Mouse (Mus musculus) heart, adult 2 months (tissue): ENCODE results near the gene Jun. TPM values are rescaled to one million over a fixed set of nuclear protein-coding genes. Genes with fewer than 3 reads are reported as not detected.
A peak's percentile ranks its signal among the peaks of the same experiment; 100 is the strongest.

ENCODE experiments used
- DNase-seq, 2 experiments: peaks; one replicate each; pipeline ENCODE4 v3.0.0; 2021
- H3K27ac ChIP-seq: fragments of 200-600 bp; 2 replicates; pipeline ENCODE4 v1.8.1; 2022
- H3K27me3 ChIP-seq: fragments of 200-500 bp; 2 replicates; pipeline ENCODE4 v1.6.1; 2012; ENCODE audit warnings: mild to moderate bottlenecking, low read length, inconsistent platforms, mixed read lengths; ENCODE audit not compliant: control insufficient read depth, insufficient read depth
- H3K36me3 ChIP-seq: fragments of 200-500 bp; 2 replicates; pipeline ENCODE4 v1.6.1; 2012; ENCODE audit warnings: low read length, inconsistent platforms; ENCODE audit not compliant: control insufficient read depth, insufficient read depth
- H3K4me1 ChIP-seq: fragments of 200-500 bp; 2 replicates; pipeline ENCODE4 v1.6.1; 2011; ENCODE audit warnings: low read length; ENCODE audit not compliant: control insufficient read depth, insufficient read depth
- H3K4me3 ChIP-seq: fragments of 200-600 bp; 2 replicates; pipeline ENCODE4 v1.8.1; 2022
- H3K79me2 ChIP-seq: fragments of 200-500 bp; replicated peaks from 2 replicates; pipeline ENCODE4 v1.6.1; 2012; ENCODE audit warnings: mild to moderate bottlenecking, inconsistent platforms, low read length, moderate library complexity, mixed read lengths; ENCODE audit not compliant: control insufficient read depth, insufficient read depth
- H3K9ac ChIP-seq: fragments of 200-500 bp; 2 replicates; pipeline ENCODE4 v1.6.1; 2012; ENCODE audit warnings: low read depth, mild to moderate bottlenecking, control low read depth, inconsistent platforms, low read length, mixed read lengths
- CTCF ChIP-seq: fragments of 200-600 bp; IDR thresholded peaks from 2 replicates; pipeline ENCODE4 v1.8.1; 2022; ENCODE audit warnings: antibody characterized with exemption, mild to moderate bottlenecking, moderate library complexity
- EP300 ChIP-seq: fragments of 200-500 bp; IDR thresholded peaks from 2 replicates; pipeline ENCODE4 v1.6.1; 2011; ENCODE audit warnings: low read depth, low read length, control low read depth; ENCODE audit not compliant: insufficient read depth
- POLR2A ChIP-seq: fragments of 200-500 bp; IDR thresholded peaks from 2 replicates; pipeline ENCODE4 v1.6.1; 2011; ENCODE audit warnings: mild to moderate bottlenecking, low read depth, low read length, control low read depth; ENCODE audit not compliant: insufficient read depth
- WGBS: fragments of 180-500 bp; shearing (Covaris S2); methylation state at CpG from one replicate; pipeline ENCODE4 v1.1.7; 2018; 5-methylcytosine and 5-hydroxymethylcytosine counted together
- intact Hi-C: fragments of 180-260 bp; cut with DNase I; formaldehyde crosslinking; loops from one replicate; pipeline ENCODE4 v1.15.1; 2025
- polyA plus RNA-seq: library from polyadenylated mRNA; depleted of rRNA; stranded (reverse); fragments of >200 nt; gene quantifications from 2 replicates; pipeline ENCODE4 v1.2.3, GENCODE M21; 2012
- total RNA-seq, 2 experiments: library from RNA; stranded (reverse); gene quantifications; 2 replicates each; pipeline ENCODE4 v1.2.3; 2021

The Jun gene
- total and polyA plus RNA-seq, 3 experiments = 28.0 to 54.1 (median 42.4) TPM

DNA sequence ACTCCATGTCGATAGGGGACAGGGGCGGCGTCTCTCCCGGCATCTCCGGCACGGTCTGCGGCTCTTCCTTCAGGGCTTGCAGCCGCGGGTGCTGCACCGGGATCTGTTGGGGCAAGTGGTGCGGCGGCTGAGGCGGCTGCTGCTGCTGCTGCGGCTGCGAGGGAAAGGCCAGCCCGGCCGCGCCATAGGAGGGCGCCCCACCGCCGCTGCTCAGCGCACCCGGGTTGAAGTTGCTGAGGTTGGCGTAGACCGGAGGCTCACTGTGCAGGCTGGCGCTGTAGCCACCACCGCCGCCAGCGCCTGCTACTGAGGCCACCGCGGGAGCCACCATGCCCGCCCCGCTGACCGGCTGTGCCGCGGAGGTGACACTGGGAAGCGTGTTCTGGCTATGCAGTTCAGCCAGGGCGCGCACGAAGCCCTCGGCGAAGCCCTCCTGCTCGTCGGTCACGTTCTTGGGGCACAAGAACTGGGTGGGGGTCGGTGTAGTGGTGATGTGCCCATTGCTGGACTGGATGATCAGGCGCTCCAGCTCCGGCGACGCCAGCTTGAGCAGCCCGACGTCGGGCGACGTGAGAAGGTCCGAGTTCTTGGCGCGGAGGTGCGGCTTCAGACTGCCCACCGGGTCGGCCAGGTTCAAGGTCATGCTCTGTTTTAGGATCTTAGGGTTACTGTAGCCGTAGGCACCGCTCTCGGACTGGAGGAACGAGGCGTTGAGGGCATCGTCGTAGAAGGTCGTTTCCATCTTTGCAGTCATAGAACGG, 1.3 kb downstream of the Jun start:
- TF ChIP-seq POLR2A (no peak), CTCF (peak; percentile 68), EP300 (no peak)
- H3K36me3 ChIP-seq = peaks cover 3% of the 10 kb centered on the region
- intact Hi-C loops = loop anchor here (1.0 to 10.0 kb wide), 5 partner anchors 234 to 682 kb away; no protein-coding TSS in a partner anchor
- H3K4me1 ChIP-seq = peaks cover 4% of the 10 kb centered on the region
- DNase-seq = peak; percentile 86 to 89
- peak overlapping the region; percentile 95 for H3K4me3 ChIP-seq
- peaks cover 4% of the 10 kb centered on the region for H3K79me2 ChIP-seq
- peak overlapping the region; percentile 98 for H3K9ac ChIP-seq
- no peaks in the 10 kb centered on the region for H3K27me3 ChIP-seq
- H3K27ac ChIP-seq = peak overlapping the region; percentile 100
- WGBS = under 1% methylated on average over 69 of the region's 70 CpGs

DNA sequence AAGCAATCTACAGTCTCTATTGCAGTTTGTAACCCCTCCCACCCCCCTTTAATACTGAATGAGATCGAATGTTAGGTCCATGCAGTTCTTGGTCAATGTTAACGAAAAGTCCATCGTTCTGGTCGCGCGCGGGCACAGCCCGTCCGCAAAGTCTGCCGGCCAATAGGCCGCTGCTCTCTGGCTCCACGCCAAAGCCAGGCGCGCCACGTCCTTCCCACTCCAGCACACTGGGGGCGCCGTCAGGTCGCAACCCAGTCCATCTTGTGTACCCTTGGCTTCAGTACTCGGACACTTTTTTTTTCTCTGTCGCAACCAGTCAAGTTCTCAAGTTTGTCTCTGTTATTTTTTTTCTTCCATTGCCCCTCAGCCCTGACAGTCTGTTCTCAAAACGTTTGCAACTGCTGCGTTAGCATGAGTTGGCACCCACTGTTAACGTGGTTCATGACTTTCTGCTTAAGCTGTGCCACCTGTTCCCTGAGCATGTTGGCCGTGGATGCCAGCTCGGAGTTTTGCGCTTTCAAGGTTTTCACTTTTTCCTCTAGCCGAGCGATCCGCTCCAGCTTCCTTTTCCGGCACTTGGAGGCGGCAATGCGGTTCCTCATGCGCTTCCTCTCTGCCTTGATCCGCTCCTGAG, 2.0 kb downstream of the Jun start:
- peaks cover 4% of the 10 kb centered on the region for H3K79me2 ChIP-seq
- WGBS = under 1% methylated on average over 34 of the region's 34 CpGs
- peak overlapping the region; percentile 95 for H3K4me3 ChIP-seq
- peak overlapping the region; percentile 100 for H3K27ac ChIP-seq
- H3K36me3 ChIP-seq = peaks cover 3% of the 10 kb centered on the region
- DNase-seq = peak; percentile 90 to 91
- peak; percentile 56; the same call in 1 of the 2 replicates for TF ChIP-seq EP300
- TF ChIP-seq CTCF = peak; percentile 74
- peak; percentile 41 for TF ChIP-seq POLR2A
- peak overlapping the region; percentile 98 for H3K9ac ChIP-seq
- intact Hi-C loops = loop anchor here (2.0 to 10.0 kb wide), 5 partner anchors 41 to 682 kb away; no protein-coding TSS in a partner anchor
- H3K4me1 ChIP-seq = peaks cover 4% of the 10 kb centered on the region
- H3K27me3 ChIP-seq = no peaks in the 10 kb centered on the region

DNA sequence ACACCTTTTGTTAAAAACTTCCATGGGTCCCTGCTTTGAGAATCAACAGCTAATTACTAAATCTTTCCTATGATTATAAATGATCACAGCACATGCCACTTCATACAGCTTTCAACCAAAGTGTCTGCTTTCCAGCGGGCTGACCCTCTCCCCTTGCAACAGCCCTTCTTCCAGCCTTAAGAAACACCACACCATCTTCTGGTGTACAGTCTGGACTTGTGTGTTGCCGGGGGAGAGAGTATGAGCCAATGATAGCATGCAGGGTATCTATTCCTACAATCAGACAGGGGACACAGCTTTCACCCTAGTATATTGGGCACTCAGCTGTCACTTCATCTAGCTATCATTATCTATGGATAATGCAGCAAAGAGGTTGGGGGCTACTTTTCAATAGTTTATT, 2.9 kb downstream of the Jun start:
- Histone ChIP-seq H3K36me3 (peaks cover 3% of the 10 kb centered on the region), H3K9ac (peak overlapping the region; percentile 54; the same call in 1 of the 2 replicates), H3K27ac (peak overlapping the region; percentile 5; the same call in 1 of the 2 replicates), H3K4me3 (peak overlapping the region; percentile 95), H3K27me3 (no peaks in the 10 kb centered on the region), H3K4me1 (peaks cover 3% of the 10 kb centered on the region), H3K79me2 (peaks cover 4% of the 10 kb centered on the region)
- TF ChIP-seq EP300 (no peak), CTCF (no peak), POLR2A (no peak)
- WGBS = 23% methylated on average over 2 of the region's 2 CpGs
- intact Hi-C loops = loop anchor here (2.0 kb wide), 1 partner anchor 40 kb away; no protein-coding TSS in a partner anchor
- DNase-seq = no peak

DNA sequence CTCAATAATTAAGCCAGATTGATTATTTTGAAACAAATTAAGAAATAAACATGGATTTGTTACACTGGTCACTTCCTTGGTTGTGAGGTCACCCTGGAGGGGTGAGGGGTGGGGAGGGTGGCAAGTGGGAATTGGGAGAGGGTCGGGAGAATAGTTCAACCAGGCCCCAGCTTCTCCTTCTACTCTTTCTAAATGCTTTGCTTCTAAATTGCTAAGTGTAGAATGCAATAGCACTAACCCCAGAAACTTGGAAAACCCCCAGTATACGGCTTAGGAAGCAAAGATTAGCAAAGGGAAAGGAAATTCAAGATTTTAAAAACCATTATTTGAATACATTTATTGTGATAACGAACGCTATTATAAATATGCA, 3.3 kb downstream of the Jun start:
- Histone ChIP-seq H3K9ac (no peak overlapping the region), H3K4me1 (peaks cover 3% of the 10 kb centered on the region), H3K79me2 (peaks cover 4% of the 10 kb centered on the region), H3K36me3 (peaks cover 3% of the 10 kb centered on the region), H3K27me3 (no peaks in the 10 kb centered on the region), H3K4me3 (peak overlapping the region; percentile 95), H3K27ac (no peak overlapping the region)
- TF ChIP-seq POLR2A = 0 out of 2 replicates have a peak, but pooled peaks have one; percentile 17
- no peak for TF ChIP-seq CTCF
- WGBS = 39% methylated on average over 4 of the region's 4 CpGs
- DNase-seq = no peak
- intact Hi-C loops = loop anchor here (2.0 kb wide), 1 partner anchor 40 kb away; no protein-coding TSS in a partner anchor

DNA sequence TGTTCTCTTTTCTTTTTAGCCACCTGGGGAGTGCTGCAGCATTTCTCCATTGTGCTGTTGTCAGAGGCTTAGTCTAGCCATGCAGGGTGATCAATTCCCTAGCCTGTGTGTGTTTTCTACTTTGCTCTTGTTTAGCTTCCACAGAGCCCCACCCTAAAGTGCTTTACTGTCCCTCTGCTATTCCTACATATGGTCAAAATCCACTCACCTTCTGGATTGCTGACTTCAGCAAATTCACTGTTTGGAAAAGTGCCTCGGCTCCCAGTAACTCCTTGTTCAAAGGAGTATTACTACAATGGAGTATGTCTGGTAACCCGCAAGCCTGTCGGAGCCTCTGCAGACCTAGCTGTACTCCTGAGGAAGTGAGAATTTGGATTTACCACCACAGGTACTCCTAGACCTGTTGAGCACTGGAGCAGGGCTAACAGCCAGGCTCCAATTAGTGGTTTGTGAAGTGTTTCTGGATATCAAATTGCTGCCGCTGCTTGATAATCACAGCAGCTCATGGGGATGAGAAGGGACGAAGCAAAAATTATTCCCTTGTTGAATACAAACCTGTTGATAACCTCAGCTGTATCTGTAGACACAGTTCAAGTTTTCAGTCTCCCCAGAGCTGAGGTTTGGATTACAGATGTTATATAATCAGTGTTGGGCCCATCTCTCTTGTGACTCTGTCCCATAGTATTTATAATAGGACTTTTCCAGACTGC, 3.8 kb downstream of the Jun start:
- Histone ChIP-seq H3K27me3 (no peaks in the 10 kb centered on the region), H3K4me1 (peaks cover 3% of the 10 kb centered on the region), H3K36me3 (peaks cover 3% of the 10 kb centered on the region), H3K4me3 (no peak overlapping the region; the same call in 1 of the 2 replicates), H3K9ac (no peak overlapping the region), H3K79me2 (peaks cover 4% of the 10 kb centered on the region), H3K27ac (no peak overlapping the region; the same call in 1 of the 2 replicates)
- TF ChIP-seq POLR2A = no peak
- TF ChIP-seq EP300 = no peak
- no peak for TF ChIP-seq CTCF
- no peak for DNase-seq
- WGBS = 46% methylated on average over 5 of the region's 5 CpGs
- intact Hi-C loops = loop anchor here (2.0 kb wide), 1 partner anchor 39 kb away; no protein-coding TSS in a partner anchor
